Mouse (Mus musculus) spleen, postnatal 14 days (tissue): ENCODE measurements around the gene Rpl31.

ENCODE experiments used
- DNase-seq, 2 experiments: peaks; one replicate each; pipeline ENCODE4 v3.0.0; 2021 to 2022; ENCODE audit warnings: low spot score in 2 of 2

Rpl31 gene

GRCm38 (mm10) chr1:39367045-39367444 is 597 bp upstream of the Rpl31 start:
- DNase-seq: no peak

- no peak for DNase-seq
Measured at GRCm38 (mm10) chr1:39368267-39368841, 712 bp downstream of the Rpl31 start.

GRCm38 (mm10) chr1:39370431-39370830 is 2.8 kb downstream of the Rpl31 start:
- no peak for DNase-seq

DNA sequence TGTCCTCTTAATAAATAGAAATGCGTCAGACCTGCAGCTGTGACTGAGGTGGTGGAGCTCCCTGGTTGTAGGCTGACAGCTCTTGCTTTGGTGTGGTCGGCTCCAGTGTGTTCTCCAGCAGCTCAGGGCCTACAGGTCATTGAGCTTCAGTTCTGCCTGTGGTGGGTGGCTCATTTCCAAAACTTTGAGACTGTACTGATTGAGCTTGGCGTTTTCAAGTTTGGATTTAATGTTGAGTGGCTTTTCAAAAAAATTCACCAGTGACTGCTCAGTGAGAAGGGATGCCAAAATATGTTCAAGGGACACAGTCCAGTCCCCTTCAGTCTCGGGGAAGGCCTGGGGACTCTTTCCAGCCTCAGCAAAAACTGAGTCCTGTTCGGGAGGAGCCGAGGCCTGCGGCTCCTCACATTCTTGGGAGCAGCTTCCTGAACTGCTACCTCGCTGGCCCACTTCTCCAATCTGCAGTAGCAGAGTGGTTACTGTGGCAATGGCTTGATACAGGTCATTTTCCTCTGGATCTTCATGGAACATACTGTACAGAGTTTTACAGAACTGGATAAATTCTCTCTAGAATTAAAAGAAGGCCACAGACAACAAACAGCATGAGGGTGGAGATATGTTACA is 4.7 kb downstream of the Rpl31 start:
- no peak for DNase-seq

- no peak for DNase-seq
Measured at GRCm38 (mm10) chr1:39373378-39373777, 5.7 kb downstream of the Rpl31 start.

DNA sequence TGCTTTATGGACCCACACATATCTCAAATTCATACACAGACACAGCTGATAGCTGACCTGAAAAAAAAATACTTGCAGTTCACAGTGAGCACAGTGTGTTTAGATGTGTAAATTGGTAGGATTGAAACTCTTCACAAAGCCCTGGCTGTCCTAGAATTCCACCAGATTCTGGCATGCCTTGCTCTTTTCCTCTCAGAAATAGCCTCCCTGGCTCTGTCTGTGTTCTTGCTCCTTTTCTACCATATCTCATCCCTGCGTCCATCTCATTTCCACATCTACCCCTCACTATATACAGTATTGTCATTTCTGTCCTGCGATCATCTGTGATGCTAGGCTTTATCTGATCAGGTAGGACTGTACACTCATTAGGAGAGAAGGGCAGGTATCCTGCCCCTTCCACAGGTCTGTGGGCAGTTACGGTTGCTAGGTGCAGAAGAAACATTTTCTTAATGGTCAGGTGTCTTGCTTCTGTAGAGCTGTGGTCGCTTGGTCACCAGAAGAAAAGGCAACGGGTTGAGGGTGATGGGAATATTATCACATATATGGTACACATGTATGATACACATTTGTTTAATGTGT is 6.7 kb downstream of the Rpl31 start:
- DNase-seq: no peak

GRCm38 (mm10) chr1:39376121-39376520 is 8.5 kb downstream of the Rpl31 start:
- DNase-seq: no peak

- no peak for DNase-seq
Measured at GRCm38 (mm10) chr1:39376726-39377240, 9.1 kb downstream of the Rpl31 start.

DNA sequence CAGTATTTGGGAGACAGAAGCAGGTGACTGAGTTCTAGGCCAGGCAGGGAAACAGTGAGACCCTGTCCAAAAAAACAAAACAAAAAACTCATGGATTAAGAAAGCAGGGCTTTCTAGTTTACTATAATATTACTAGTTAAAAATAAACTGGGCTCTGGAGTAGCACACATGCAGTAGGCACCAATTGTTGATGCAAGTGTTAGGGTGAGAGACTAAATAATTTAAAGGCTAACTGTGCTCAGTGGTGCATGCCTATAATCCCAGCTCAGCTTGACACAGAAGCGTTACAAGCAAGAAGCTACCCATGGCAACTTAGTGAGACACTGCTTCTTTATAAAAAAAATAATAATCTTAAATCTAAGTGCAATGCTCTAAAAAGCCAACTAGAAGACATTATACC is 10.9 kb downstream of the Rpl31 start:
- no peak for DNase-seq

DNA sequence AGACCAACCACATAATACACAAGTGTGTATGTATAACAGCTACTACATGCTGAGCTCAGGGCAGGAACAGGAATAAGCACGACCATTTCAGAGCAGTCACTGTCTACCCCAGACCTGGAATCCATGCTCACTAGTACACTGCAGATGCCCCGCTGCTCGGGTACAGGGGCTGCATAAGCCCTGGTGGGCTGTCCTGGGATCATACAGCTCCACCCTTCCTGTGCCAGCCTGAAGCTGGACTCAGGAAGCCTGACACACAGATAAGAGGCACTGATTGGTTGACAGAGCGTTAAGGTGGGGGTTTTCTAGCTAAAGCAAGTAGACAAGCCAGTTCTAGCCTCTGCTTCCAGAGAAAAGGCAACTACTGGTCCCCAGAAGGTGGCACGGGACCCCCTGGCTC is 11.4 kb downstream of the Rpl31 start:
- DNase-seq: no peak

DNA sequence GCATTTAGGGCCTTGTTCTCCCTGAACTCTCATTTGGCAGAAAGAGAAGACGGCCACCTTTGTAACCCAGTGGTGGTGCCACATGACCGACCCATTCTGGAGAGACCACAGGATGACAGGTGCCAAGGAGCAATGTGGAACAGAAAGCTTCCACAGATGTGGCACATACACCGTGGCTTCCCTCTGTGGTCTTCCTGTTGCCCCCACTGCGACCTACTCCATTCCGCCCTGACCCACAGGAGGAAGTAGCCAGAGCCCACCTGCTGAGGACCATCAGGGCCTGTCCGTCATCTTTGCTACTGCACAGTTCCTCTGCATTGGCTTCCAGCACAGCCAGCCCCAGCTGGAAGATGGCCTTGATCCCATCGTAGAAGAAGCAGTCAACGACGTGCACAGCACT is 13.4 kb downstream of the Rpl31 start:
- DNase-seq: no peak

DNA sequence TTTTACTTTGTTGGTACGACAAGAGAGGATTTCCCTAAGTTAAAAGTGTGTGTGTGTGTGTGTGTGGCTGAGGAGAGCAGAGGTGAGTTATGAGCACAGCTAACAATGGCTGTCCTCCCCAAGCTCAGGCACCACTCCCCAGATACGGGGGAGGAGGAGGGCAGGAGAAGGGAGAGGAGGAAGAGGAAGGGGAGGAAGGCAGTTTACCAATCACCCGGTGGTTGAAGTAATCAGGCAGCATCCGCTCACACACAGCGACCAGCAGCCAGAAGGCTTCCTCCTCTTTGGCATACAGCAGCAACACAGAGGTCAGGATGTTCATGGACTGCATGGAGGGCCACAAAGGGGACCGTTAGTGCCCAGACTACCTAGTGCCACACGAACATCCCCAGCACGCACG is 17.3 kb downstream of the Rpl31 start:
- no peak for DNase-seq

DNA sequence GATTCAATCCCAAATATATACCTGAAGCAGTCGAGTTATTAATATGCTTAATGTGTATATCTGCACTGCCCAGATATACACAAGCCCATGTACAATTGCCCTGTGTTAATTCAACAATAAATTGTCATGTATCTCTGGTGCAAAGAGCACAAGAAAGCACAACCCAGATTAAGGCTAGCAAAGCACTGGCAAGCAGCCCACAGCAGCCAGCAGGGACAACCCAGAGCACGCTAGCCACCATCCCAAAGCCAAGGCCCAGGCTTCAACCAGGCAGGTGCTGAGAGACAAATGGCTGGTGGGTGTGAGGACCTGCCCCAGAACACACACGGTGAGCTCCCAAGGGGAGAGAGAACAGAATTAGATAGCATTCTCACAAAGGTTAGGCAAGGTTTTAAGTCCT is 18.8 kb downstream of the Rpl31 start:
- no peak for DNase-seq

DNA sequence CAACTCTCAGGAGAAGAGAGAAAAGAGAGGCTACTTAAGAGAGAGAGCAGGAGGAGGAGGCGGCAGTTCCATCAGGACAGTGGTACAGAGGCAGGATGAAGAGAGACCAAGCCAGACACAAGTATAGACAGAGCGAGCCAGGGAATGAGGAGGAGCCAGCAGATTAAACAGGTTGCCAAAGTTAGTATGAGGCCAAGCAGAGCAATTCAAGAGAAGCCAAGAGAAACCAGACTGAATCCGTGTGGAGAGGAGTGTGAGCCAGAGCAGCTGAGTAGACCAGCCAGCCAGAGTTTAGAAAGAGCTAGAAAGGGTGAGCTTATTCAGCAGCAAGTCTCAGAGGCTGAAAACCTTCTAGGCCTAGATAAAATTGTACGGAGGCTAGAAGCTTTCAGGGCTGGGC is 19.9 kb downstream of the Rpl31 start:
- DNase-seq: no peak

GRCm38 (mm10) chr1:39388163-39388562 is 20.5 kb downstream of the Rpl31 start:
- no peak for DNase-seq

DNA sequence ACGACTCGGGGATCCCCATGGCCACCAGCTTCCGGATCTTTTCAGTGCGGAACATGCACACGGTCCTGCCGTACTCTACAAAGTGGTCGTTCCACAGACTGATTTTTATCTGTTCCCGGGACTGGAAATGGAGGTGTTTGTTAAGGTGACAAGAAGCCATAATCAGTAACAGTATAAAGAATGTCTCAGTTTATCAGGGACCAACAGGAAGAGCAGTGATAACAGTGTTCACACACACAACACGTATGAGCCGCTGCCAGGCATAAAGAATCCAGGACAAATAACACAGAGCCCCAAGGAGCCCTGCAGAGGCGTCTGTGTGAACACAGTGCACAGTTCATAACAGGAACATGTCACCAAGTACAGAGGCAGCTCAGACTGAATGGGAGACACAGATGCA is 21.7 kb downstream of the Rpl31 start:
- no peak for DNase-seq

GRCm38 (mm10) chr1:39391652-39392051 is 24.0 kb downstream of the Rpl31 start:
- no peak for DNase-seq

GRCm38 (mm10) chr1:39392189-39392588 is 24.5 kb downstream of the Rpl31 start:
- peak; percentile 44 to 64 for DNase-seq

GRCm38 (mm10) chr1:39393217-39393867 is 25.7 kb downstream of the Rpl31 start:
- DNase-seq: no peak

GRCm38 (mm10) chr1:39394096-39394495 is 26.5 kb downstream of the Rpl31 start:
- no peak for DNase-seq

GRCm38 (mm10) chr1:39394650-39395049 is 27.0 kb downstream of the Rpl31 start:
- no peak for DNase-seq

GRCm38 (mm10) chr1:39396347-39396746 is 28.7 kb downstream of the Rpl31 start:
- no peak for DNase-seq

DNA sequence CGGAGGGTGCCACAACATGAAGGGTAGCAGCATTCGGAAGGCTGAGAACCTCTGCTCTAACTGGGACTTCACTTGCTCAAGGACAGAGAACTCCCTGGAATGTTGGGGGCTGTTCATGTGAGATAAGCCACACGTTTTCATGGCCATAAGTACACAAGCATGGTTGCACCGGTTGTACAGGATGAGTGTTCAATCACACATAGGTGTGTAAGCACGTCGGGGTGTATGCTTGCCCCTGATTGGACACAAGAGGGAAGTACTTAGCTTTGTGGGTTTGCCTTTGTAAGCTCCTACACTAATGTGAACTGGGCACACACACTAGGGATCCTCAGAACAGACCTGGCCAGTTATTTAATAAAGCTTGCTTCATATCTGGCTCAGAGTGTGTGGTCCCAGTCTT is 30.6 kb downstream of the Rpl31 start:
- no peak for DNase-seq
